Mouse (Mus musculus) ES-Bruce4 (cell line): Measurements from ENCODE around the gene Bak1. TPM values are rescaled to one million over a fixed set of nuclear protein-coding genes. Genes with fewer than 3 reads are reported as not detected.

ENCODE experiments used
- H3K27ac ChIP-seq: 2 replicates; pipeline ENCODE4 v1.5.1; 2012; ENCODE audit warnings: low read length, inconsistent platforms; ENCODE audit not compliant: insufficient read depth
- H3K27me3 ChIP-seq: 2 replicates; pipeline ENCODE4 v1.6.1; 2012; ENCODE audit warnings: mild to moderate bottlenecking, low read length, inconsistent platforms; ENCODE audit not compliant: control insufficient read depth, poor library complexity, insufficient read depth, severe bottlenecking
- H3K36me3 ChIP-seq: 2 replicates; pipeline ENCODE4 v1.6.1; 2012; ENCODE audit warnings: inconsistent platforms, mild to moderate bottlenecking, low read length, moderate library complexity; ENCODE audit not compliant: control insufficient read depth, poor library complexity, insufficient read depth, severe bottlenecking
- H3K4me1 ChIP-seq: one replicate; pipeline ENCODE4 v1.8.1; 2011; ENCODE audit warnings: low read length; ENCODE audit not compliant: control insufficient read depth, insufficient read depth
- H3K4me3 ChIP-seq: 2 replicates; pipeline ENCODE4 v1.5.1; 2011; ENCODE audit warnings: low read depth, mild to moderate bottlenecking, low read length
- H3K9ac ChIP-seq: 2 replicates; pipeline ENCODE4 v1.6.1; 2012; ENCODE audit warnings: low read depth, mild to moderate bottlenecking, inconsistent platforms; ENCODE audit not compliant: poor library complexity, severe bottlenecking
- H3K9me3 ChIP-seq: replicated peaks from 2 replicates; pipeline ENCODE4 v1.6.1; 2012; ENCODE audit warnings: mild to moderate bottlenecking, low read length, inconsistent platforms; ENCODE audit not compliant: control insufficient read depth, poor library complexity, insufficient read depth, severe bottlenecking
- CTCF ChIP-seq: IDR thresholded peaks from one replicate; pipeline ENCODE4 v1.8.1; 2011; ENCODE audit warnings: low read depth, low read length
- EP300 ChIP-seq: IDR thresholded peaks from 2 replicates; pipeline ENCODE4 v1.6.1; 2011; ENCODE audit warnings: low read depth, low read length; ENCODE audit not compliant: insufficient read depth
- POLR2A ChIP-seq: IDR thresholded peaks from one replicate; pipeline ENCODE4 v1.8.1; 2011; ENCODE audit warnings: low read length; ENCODE audit not compliant: insufficient read depth
- polyA plus RNA-seq: library from polyadenylated mRNA; stranded (reverse); fragments of >200 nt; gene quantifications from 2 replicates; pipeline ENCODE4 v1.2.4, GENCODE M21; 2011; ENCODE audit warnings: low read depth; ENCODE audit not compliant: missing spikeins, insufficient read depth, insufficient read length

Gene Bak1
- polyA plus RNA-seq, 1 experiment: 66.6 TPM

DNA sequence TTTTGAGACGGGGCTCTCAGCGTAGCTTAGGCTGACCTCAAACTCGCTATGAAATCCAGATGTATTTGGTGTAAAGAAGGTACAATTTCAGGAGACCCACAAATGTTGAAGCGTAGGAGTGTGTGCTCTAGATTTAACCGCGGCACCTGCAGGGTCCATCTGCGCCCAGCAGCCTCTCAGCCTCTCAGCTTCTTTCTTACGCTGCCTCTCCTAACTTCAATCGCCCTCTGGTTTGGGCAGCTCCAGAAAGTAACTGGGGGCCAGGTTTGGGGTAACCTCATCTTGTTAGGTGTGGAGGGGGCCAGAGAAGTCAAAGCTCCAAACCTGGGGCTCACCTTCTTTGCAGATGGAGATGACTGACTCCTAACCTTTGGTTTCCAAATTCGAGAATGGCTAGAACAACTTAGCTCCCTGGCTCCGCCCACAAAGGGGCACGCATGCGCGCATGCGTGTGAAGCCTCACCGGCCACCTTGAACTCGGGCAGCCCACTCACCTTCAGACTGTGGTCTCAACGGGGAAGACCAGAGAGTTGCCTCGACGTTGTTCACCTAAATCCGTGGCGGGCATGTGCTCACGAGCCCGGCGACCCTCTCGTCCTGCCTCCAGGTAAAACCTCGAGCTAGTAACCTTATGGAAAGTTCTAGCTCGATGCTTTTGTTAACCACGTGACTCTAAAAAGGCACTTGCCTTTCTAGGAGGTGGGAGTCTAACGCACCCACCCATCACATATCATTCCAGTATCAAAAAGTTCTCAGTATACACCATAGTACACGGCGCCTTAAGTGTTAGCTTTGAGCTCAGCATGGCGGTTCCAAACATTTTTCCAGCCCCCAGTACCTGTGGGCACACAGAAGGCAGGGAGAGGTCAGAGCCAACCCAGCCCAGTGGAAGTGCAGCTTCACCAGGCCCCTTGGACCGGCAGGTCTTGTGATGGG is 11.0 kb downstream of the Bak1 start:
- H3K9ac ChIP-seq: peak overlapping the region; percentile 57
- H3K36me3 ChIP-seq: no peaks in the 10 kb centered on the region; the same call in none of the 2 replicates
- peak overlapping the region; percentile 42 for H3K27ac ChIP-seq
- H3K9me3 ChIP-seq: no peaks in the 10 kb centered on the region
- no peaks in the 10 kb centered on the region for H3K27me3 ChIP-seq
- no peak for TF ChIP-seq EP300
- TF ChIP-seq POLR2A: peak; percentile 63
- H3K4me3 ChIP-seq: peak overlapping the region; percentile 70
- H3K4me1 ChIP-seq: no peaks in the 10 kb centered on the region

DNA sequence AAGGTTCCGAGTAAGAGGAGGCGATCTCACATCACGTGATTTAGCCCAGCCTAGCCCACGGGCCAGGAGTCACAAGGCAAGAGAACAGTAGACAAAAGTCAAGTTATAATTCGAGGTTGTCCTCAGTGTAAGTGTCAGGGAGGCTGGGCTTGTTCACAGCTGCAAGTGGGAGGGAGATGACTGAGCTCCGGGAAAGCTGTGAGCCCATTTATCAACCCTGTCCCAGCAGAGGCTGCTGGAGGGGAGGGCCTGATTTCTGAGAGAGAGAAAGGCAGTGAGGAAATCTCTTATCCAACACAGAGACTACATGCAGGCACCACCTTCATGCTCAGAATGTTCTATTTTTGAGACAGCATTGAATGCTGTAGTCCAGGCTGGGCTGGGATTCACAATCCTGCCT is 15.9 kb downstream of the Bak1 start:
- Histone ChIP-seq H3K27me3 (no peaks in the 10 kb centered on the region), H3K4me3 (no peak overlapping the region), H3K9ac (no peak overlapping the region), H3K9me3 (no peaks in the 10 kb centered on the region), H3K36me3 (no peaks in the 10 kb centered on the region), H3K4me1 (peaks cover 5% of the 10 kb centered on the region), H3K27ac (no peak overlapping the region)
- no peak for TF ChIP-seq EP300
- TF ChIP-seq POLR2A: no peak
- no peak for TF ChIP-seq CTCF

DNA sequence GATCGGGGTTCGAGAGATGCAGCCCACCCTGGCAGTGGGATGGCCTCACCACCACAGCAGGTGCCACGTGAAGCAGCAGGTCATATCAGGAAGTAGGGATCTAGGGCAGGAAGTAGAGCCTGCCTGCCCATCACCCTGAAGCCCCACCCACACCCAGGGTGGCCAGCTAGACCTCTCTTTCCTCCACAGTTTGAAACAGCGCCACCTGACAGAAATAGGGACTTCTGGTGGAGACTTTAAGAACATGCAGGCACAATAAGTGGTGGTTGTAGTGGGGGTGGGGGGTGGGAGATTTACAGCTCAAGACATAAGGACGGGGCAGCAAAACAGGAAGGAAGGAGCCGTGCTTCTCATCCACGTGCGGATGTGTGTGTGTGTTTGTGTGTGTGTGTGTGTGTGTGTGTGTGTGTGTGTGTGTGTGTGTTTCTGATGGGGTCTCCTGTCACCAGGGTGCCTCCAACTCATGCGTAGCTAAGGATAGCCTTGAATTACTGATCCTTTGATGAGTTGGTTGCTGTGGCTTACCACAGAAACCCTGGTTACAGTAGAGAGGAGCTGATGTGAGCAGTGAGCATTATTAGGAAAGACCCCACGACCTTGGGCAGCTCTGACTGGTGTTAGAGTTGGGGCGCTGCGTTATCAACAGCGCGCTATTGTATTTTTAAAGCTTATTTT is 16.7 kb downstream of the Bak1 start:
- H3K9me3 ChIP-seq: no peaks in the 10 kb centered on the region
- H3K4me3 ChIP-seq: no peak overlapping the region
- no peaks in the 10 kb centered on the region for H3K27me3 ChIP-seq
- H3K4me1 ChIP-seq: peaks cover 5% of the 10 kb centered on the region
- H3K9ac ChIP-seq: no peak overlapping the region
- no peak overlapping the region for H3K27ac ChIP-seq
- peak; percentile 15 for TF ChIP-seq CTCF
- TF ChIP-seq EP300: no peak
- no peaks in the 10 kb centered on the region for H3K36me3 ChIP-seq

DNA sequence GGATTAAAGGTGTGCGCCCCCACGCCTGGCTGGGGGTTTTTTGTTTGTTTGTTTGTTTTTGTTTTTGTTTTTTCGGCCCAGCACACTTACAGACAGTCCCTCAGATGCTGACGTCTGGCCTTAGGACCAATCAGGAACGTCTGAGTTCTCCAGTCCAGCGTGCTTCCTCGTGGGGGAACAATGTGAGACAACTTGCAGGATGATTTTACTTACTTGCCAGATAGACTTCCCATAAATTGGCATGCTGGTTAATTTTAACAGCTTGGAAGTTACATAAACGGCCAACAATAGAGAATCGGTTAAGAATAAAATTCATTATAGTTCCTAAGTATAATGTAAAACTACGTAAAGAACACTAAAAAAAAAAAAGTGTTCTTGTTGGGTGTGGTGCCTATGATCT is 17.6 kb downstream of the Bak1 start:
- H3K27me3 ChIP-seq: no peaks in the 10 kb centered on the region
- peaks cover 5% of the 10 kb centered on the region for H3K4me1 ChIP-seq

DNA sequence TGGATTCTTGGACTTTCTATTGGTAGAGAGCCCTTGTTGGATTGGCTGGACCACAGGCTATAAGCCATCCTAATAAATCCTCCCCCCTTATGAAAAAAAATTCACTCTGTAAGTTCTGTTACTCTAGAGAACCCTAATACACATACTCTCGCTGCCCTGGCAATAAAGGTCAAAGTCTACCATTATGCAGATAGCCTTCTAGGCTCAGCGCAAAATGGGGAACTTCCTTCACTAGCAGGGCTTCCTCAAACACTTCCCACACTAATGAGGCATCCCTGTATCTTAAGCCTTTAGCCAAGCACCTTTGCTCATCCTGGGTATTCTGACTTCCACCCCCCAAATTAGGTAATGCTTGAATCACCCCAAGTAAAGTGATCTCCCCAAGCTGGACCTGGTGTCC is 20.5 kb downstream of the Bak1 start:
- TF ChIP-seq POLR2A (no peak), EP300 (no peak), CTCF (no peak)
- no peaks in the 10 kb centered on the region for H3K9me3 ChIP-seq

More for the DNA sequence above, 17.6 kb downstream of the Bak1 start:
- H3K9ac ChIP-seq: no peak overlapping the region
- no peaks in the 10 kb centered on the region for H3K36me3 ChIP-seq
- H3K9me3 ChIP-seq: no peaks in the 10 kb centered on the region
- TF ChIP-seq EP300 (no peak), CTCF (no peak), POLR2A (no peak)
- no peak overlapping the region for H3K4me3 ChIP-seq
- no peak overlapping the region for H3K27ac ChIP-seq

DNA sequence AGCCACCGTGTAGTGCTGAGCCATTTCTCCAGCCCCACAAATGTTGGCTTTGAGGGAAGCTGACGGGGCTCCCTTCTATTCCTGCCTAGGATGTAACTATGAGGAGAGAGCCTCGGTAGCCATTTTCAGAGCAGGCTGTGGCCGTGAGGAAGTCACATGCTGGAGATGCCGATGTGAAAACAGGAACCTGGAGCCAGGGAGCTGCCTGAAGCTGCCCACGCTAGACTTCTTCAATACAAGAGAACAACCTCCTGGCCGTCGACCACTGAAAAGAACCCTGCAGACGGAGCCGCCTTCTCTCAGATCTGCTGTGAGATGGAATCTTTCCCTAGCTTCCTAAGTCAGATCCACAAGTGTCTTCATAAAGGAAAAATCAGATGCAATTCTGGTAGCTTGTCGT is 23.2 kb downstream of the Bak1 start:
- Histone ChIP-seq H3K9me3 (no peaks in the 10 kb centered on the region), H3K4me1 (peaks cover 9% of the 10 kb centered on the region), H3K27ac (no peak overlapping the region), H3K9ac (peak overlapping the region; percentile 8; the same call in 1 of the 2 replicates), H3K27me3 (no peaks in the 10 kb centered on the region), H3K36me3 (no peaks in the 10 kb centered on the region), H3K4me3 (no peak overlapping the region)
- TF ChIP-seq EP300: no peak
- no peak for TF ChIP-seq CTCF

More for the DNA sequence above, 20.5 kb downstream of the Bak1 start:
- H3K27me3 ChIP-seq: no peaks in the 10 kb centered on the region
- H3K4me3 ChIP-seq: no peak overlapping the region
- no peaks in the 10 kb centered on the region for H3K36me3 ChIP-seq
- no peak overlapping the region for H3K9ac ChIP-seq
- peaks cover 9% of the 10 kb centered on the region for H3K4me1 ChIP-seq
- H3K27ac ChIP-seq: no peak overlapping the region
